Mouse (Mus musculus) ES-E14 (cell line): Measurements from ENCODE around the gene Armt1. TPM values are rescaled to one million over a fixed set of nuclear protein-coding genes. Genes with fewer than 3 reads are reported as not detected.
"Not testable (repeated sequence)": the region's sequence is repeated elsewhere in the genome, so short reads cannot be mapped to it uniquely, and the experiment has no call there.

Experiments used
- DNase-seq: peaks from one replicate; pipeline ENCODE4 v3.0.0-alpha.2; 2013; ENCODE audit warnings: low read depth, low spot score
- H3K27ac ChIP-seq: 2 replicates; pipeline ENCODE4 v1.5.1; 2012; ENCODE audit warnings: low read depth, mild to moderate bottlenecking, low read length, moderate library complexity, mixed read lengths; ENCODE audit not compliant: poor library complexity, insufficient read depth, severe bottlenecking
- H3K36me3 ChIP-seq: 2 replicates; pipeline ENCODE4 v1.6.1; 2012; ENCODE audit warnings: mild to moderate bottlenecking, low read length, moderate library complexity, mixed read lengths; ENCODE audit not compliant: control insufficient read depth, poor library complexity, insufficient read depth, severe bottlenecking
- H3K4me1 ChIP-seq, 2 experiments: fragments of 150-350 bp in 1 of 2; sonication (generic) in 1 of 2; 2 replicates each; pipeline ENCODE4 v1.6.1; 2012; ENCODE audit warnings: low read length in 2 of 2, mild to moderate bottlenecking in 1 of 2, mixed read lengths in 1 of 2; ENCODE audit not compliant: control insufficient read depth in 2 of 2, insufficient read depth in 2 of 2, poor library complexity in 1 of 2
- H3K4me3 ChIP-seq, 2 experiments: fragments of 150-350 bp in 1 of 2; sonication (generic) in 1 of 2; 2 replicates each; pipeline ENCODE4 v1.5.1; 2012; ENCODE audit warnings: low read length in 2 of 2, low read depth in 1 of 2, mild to moderate bottlenecking in 1 of 2, mixed read lengths in 1 of 2; ENCODE audit not compliant: insufficient read depth in 1 of 2, poor library complexity in 1 of 2, severe bottlenecking in 1 of 2
- H3K9ac ChIP-seq: 2 replicates; pipeline ENCODE4 v1.6.1; 2012; ENCODE audit warnings: low read depth, mild to moderate bottlenecking, low read length, mixed read lengths; ENCODE audit not compliant: poor library complexity, insufficient read depth, severe bottlenecking
- H3K9me3 ChIP-seq: fragments of 150-350 bp; sonication (generic); 2 replicates; pipeline ENCODE4 v1.6.1; 2012; ENCODE audit warnings: low read depth, mild to moderate bottlenecking, low read length; ENCODE audit not compliant: control insufficient read depth, insufficient read depth
- CHD2 ChIP-seq: IDR thresholded peaks from 2 replicates; pipeline ENCODE4 v1.6.1; 2014; ENCODE audit warnings: mild to moderate bottlenecking, low read depth, low read length, inconsistent platforms
- HCFC1 ChIP-seq: IDR thresholded peaks from 2 replicates; pipeline ENCODE4 v1.6.1; 2012; ENCODE audit warnings: low read length, inconsistent platforms, borderline replicate concordance; ENCODE audit not compliant: insufficient read depth
- MAFK ChIP-seq: IDR thresholded peaks from 2 replicates; pipeline ENCODE4 v1.6.1; 2014; ENCODE audit warnings: mild to moderate bottlenecking, low read depth, low read length, inconsistent platforms; ENCODE audit not compliant: insufficient read depth
- ZC3H11A ChIP-seq: IDR thresholded peaks from 2 replicates; pipeline ENCODE4 v1.6.1; 2012; ENCODE audit warnings: low read depth, mild to moderate bottlenecking, inconsistent platforms, low read length, borderline replicate concordance
- ZNF384 ChIP-seq: IDR thresholded peaks from 2 replicates; pipeline ENCODE4 v1.6.1; 2012; ENCODE audit warnings: low read depth, low read length, inconsistent platforms
- in situ Hi-C, 2 experiments: fragments of 600-800 bp; cut with MboI; formaldehyde crosslinking; loops; one replicate each; pipeline ENCODE4 v1.15.1; 2025; ENCODE audit warnings: low sequenced_read_pairs in 2 of 2, inconsistent platforms in 1 of 2; ENCODE audit not compliant: unreplicated experiment in 2 of 2
- total RNA-seq: library from RNA; depleted of rRNA; stranded (reverse); fragments of 300-350 nt; gene quantifications from 2 replicates; pipeline ENCODE4 v1.2.3, GENCODE M21; 2012

The Armt1 gene
- total RNA-seq, 1 experiment, result 19.0 TPM

DNA sequence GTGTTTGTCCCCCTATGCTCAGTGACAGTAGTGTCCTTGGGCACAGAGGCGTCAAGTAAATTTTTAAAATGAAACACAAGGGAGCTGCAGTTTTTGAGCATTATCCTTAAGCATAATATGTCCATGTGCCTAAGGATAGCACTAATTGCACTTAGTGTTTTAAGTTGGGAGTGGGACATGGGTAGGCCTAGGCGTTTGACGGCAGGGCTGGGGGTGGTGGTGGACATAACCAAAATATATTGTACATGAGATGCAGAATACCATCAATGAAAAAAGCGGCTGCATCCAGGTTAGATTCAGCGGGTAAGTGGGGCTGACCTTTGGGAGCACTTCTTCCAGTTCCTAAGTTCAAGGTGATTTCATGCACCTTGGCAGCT lies 533 bp upstream of the Armt1 start:
- in situ Hi-C loops, result no loop called here
- TF ChIP-seq MAFK, result no peak
- no peak for TF ChIP-seq CHD2
- no peak for TF ChIP-seq ZC3H11A
- TF ChIP-seq ZNF384, result no peak
- no peak for TF ChIP-seq HCFC1
- H3K27ac ChIP-seq, result peak overlapping the region; percentile 69
- peak overlapping the region; percentile 91 for H3K9ac ChIP-seq
- H3K9me3 ChIP-seq, result no peaks in the 10 kb centered on the region
- H3K4me1 ChIP-seq, result peaks cover 13 to 16% of the 10 kb centered on the region in 2 experiments
- no peak for DNase-seq
- peaks cover 6% of the 10 kb centered on the region for H3K36me3 ChIP-seq
- peak overlapping the region; percentile 72 to 93 for H3K4me3 ChIP-seq

DNA sequence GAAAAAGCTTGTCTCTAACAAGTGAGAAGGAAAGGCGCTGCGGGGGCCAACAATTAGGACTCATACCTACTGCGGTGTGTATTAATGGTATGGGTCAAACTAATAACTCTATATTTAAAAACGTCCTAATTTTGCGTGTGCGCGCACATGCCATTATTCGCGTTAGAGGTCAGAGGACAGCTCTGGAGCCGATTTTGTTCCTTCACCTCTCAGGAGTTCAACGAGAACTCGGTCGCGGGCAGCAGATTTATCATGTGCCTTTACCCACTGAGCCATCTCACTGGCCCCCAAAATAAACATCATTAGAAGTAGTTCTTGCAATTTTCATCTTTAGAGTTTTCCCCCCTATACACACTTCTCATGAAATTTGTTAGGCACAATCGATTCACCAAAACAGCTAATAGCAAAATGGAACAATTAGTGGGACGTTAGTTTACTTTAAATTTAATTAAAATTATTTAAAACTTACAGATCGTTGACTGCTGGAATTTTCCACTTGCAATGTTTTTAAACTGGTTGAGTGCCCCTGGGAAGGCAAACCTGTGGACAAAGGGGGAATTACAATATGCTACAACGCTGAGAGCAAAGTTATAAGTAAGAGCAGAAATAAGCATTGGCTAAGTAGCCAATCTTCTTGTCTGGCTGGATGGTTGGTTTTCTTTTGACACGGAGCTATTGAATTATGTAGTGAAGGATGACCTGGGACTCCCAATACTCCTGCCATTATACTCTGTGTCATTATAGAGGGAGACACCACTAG lies 909 bp downstream of the Armt1 start:
- TF ChIP-seq HCFC1 (no peak), ZC3H11A (no peak), ZNF384 (no peak), MAFK (no peak), CHD2 (no peak)
- peaks cover 10% of the 10 kb centered on the region for H3K36me3 ChIP-seq
- peak overlapping the region; percentile 82; the same call in 1 of the 2 replicates for H3K27ac ChIP-seq
- no peak for DNase-seq
- H3K9ac ChIP-seq, result peak overlapping the region; percentile 80
- peak overlapping the region; percentile 76 to 78 for H3K4me3 ChIP-seq
- peaks cover 13 to 16% of the 10 kb centered on the region in 2 experiments for H3K4me1 ChIP-seq
- in situ Hi-C loops, result no loop called here
- H3K9me3 ChIP-seq, result no peaks in the 10 kb centered on the region

DNA sequence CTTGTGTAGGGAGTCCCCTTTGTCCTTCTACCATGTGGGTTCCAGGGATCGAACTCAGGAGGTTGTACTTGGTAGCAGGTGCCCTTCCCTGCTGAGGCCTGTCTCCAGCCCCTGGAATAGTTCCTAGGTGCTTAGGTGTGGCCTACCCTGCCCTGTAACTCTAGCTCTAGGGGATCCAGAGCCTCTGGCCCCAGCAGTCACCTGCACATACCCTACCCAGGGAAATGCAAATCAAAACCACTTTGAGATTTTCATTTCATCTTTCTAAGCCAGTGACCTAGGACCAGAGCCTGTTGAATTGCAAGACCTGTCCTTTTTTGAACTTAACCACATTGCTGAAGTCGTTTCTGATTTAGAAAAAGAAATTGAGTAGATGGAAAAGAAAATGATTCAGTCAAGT lies 1.6 kb downstream of the Armt1 start:
- Histone ChIP-seq H3K36me3 (peaks cover 13% of the 10 kb centered on the region), H3K4me1 (peaks cover 13 to 16% of the 10 kb centered on the region in 2 experiments)
- in situ Hi-C loops, H3K9me3 ChIP-seq, H3K27ac ChIP-seq, H3K4me3 ChIP-seq, H3K9ac ChIP-seq, DNase-seq: not testable (repeated sequence)

DNA sequence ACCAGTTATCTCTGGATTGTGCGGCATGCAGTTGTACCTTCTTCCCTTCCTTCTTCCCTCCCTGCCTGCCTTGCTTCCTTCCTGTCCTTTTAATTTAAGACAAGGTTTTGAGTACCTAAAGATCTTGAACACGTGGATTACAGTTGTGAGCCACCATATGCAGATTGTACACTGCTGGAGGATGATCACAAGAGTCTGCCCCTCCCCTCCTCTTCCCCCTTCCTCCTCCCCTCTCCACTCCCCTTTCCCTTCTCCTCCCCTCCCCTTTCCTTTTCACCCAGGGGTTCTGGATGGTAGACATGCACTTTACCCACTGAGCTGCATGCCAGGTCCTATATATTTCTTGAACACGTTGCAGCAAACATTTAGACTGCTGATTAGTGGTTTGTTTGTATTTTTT lies 3.1 kb downstream of the Armt1 start:
- no peak for DNase-seq
- Histone ChIP-seq H3K36me3 (peaks cover 17% of the 10 kb centered on the region), H3K9me3 (no peaks in the 10 kb centered on the region), H3K9ac (no peak overlapping the region; the same call in 1 of the 2 replicates), H3K4me1 (peaks cover 10 to 16% of the 10 kb centered on the region in 2 experiments), H3K4me3 (no peak overlapping the region), H3K27ac (no peak overlapping the region)
- in situ Hi-C loops, result no loop called here
- no peak for TF ChIP-seq HCFC1
- no peak for TF ChIP-seq MAFK
- no peak for TF ChIP-seq ZC3H11A
- TF ChIP-seq CHD2, result no peak
- no peak for TF ChIP-seq ZNF384

DNA sequence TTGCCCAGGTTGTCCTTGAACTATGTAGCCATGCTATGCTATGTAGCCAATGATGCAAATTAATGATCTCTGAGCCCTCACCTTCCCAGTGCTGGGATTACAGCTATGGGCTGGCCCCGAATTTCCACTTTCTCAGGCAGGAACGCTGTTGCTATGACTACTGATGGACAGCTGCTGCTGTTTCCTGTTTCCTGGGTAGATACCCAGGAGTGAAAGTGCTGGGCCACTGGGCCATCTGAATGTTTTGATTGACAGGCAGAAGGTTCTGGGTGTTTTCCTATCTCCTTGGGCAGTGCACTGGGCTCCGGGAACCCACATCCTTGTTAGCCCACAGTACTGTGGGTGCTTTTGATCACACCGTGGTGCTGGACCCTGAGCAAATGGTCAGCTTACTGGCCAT lies 24.1 kb downstream of the Armt1 start:
- TF ChIP-seq ZC3H11A (no peak), MAFK (no peak), ZNF384 (no peak), HCFC1 (no peak), CHD2 (no peak)
- DNase-seq, result no peak
- Histone ChIP-seq H3K9ac (no peak overlapping the region), H3K9me3 (no peaks in the 10 kb centered on the region), H3K4me3 (no peak overlapping the region), H3K36me3 (peaks cover 26% of the 10 kb centered on the region), H3K27ac (no peak overlapping the region), H3K4me1 (no peaks in the 10 kb centered on the region)
- in situ Hi-C loops, result no loop called here
